Mouse (Mus musculus) limb, embryonic 11.5 days (tissue): ENCODE results near the gene Mtr. TPM values are rescaled to one million over a fixed set of nuclear protein-coding genes. Genes with fewer than 3 reads are reported as not detected.

Source experiments
- ATAC-seq: fragments of 200-750 bp; cut with Nextera tagmentation; 2 replicates; pipeline ENCODE4 v1.8.0; 2017; ENCODE audit warnings: low read depth; ENCODE audit not compliant: insufficient number of reproducible peaks, low FRiP score, low TSS enrichment
- DNase-seq: peaks from one replicate; pipeline ENCODE4 v3.0.0-alpha.2; 2015; ENCODE audit warnings: low spot score
- H3K27ac ChIP-seq: fragments of 300-500 bp; sonication (generic); replicated peaks from 2 replicates; pipeline ENCODE4 v1.5.1; 2014; ENCODE audit warnings: low read depth, mild to moderate bottlenecking, low read length
- H3K27me3 ChIP-seq: fragments of 300-500 bp; sonication (generic); 2 replicates; pipeline ENCODE4 v1.6.1; 2014; ENCODE audit warnings: mild to moderate bottlenecking, low read length, mixed read lengths; ENCODE audit not compliant: control insufficient read depth, insufficient read depth
- H3K36me3 ChIP-seq: fragments of 300-500 bp; sonication (generic); 2 replicates; pipeline ENCODE4 v1.6.1; 2014; ENCODE audit warnings: mild to moderate bottlenecking, low read length, moderate library complexity, mixed read lengths; ENCODE audit not compliant: control insufficient read depth, insufficient read depth
- H3K4me1 ChIP-seq: fragments of 300-500 bp; sonication (generic); 2 replicates; pipeline ENCODE4 v1.6.1; 2014; ENCODE audit warnings: low read length, mixed read lengths; ENCODE audit not compliant: control insufficient read depth, insufficient read depth
- H3K4me2 ChIP-seq: fragments of 300-500 bp; sonication (generic); 2 replicates; pipeline ENCODE4 v1.6.1; 2014; ENCODE audit warnings: low read depth, mild to moderate bottlenecking, moderate library complexity; ENCODE audit not compliant: severe bottlenecking
- H3K4me3 ChIP-seq: fragments of 300-500 bp; sonication (generic); 2 replicates; pipeline ENCODE4 v1.5.1; 2014; ENCODE audit warnings: low read depth, low read length
- H3K9ac ChIP-seq: fragments of 300-500 bp; sonication (generic); 2 replicates; pipeline ENCODE4 v1.6.1; 2014; ENCODE audit warnings: mild to moderate bottlenecking, low read length
- H3K9me3 ChIP-seq: fragments of 300-500 bp; sonication (generic); 2 replicates; pipeline ENCODE4 v1.6.1; 2016; ENCODE audit warnings: low read length; ENCODE audit not compliant: control insufficient read depth
- WGBS: fragments of 180-500 bp; shearing (Covaris S2); extraction: QIAGEN DNeasy Blood & Tissue Kit; methylation state at CpG from one replicate; pipeline ENCODE4 v1.1.7; 2014; 5-methylcytosine and 5-hydroxymethylcytosine counted together
- polyA plus RNA-seq: library from polyadenylated mRNA; unstranded; fragments of >200 nt; fragmentation: Nextera tagmentation; extraction: Ambion mirVana; gene quantifications from 2 replicates; pipeline ENCODE4 v1.2.1, GENCODE M21; 2014

Mtr gene
- polyA plus RNA-seq, 1 experiment from 2014 or later = 21.4 TPM

DNA sequence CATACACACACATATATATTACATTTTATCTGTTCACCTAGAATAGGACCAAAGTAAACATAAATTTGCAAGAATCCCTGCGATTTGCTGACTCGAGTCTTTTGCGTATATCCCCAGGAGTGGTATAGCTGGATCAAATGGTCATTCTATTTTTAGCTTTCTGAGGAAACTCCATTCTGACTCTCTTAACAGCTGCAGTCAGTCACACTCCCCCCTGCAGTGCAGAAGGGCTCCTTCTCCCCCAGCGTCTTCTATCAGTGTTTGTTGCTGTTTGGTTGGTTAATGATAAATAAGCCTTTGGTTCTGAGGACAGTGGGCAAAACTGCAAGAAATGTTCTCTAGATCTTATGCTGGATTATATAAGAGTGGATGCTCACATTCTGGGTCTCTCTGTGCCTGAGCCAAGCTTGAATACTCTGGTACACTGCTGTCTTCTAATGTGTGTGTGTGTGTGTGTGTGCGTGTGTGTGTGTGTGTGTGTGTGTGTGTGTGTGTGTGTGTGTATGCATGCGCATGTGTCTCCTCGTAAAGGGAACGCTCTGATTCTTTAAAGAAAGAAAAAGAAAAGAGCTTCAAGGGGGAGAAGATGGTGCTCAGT, 92.4 kb downstream of the Mtr start:
- no peak overlapping the region for H3K4me2 ChIP-seq
- no peaks in the 10 kb centered on the region for H3K27me3 ChIP-seq
- no peak overlapping the region for H3K9ac ChIP-seq
- H3K9me3 ChIP-seq = no peaks in the 10 kb centered on the region
- H3K4me3 ChIP-seq = no peak overlapping the region
- no peaks in the 10 kb centered on the region for H3K36me3 ChIP-seq
- ATAC-seq (no peak), DNase-seq (no peak)
- 75% methylated on average over 8 of the region's 8 CpGs for WGBS
- no peaks in the 10 kb centered on the region for H3K4me1 ChIP-seq
- H3K27ac ChIP-seq = no peak overlapping the region

- no peaks in the 10 kb centered on the region for H3K36me3 ChIP-seq
- 92% methylated on average over 4 of the region's 4 CpGs for WGBS
- H3K4me1 ChIP-seq = no peaks in the 10 kb centered on the region
- no peaks in the 10 kb centered on the region for H3K9me3 ChIP-seq
- no peak overlapping the region for H3K27ac ChIP-seq
- ATAC-seq (no peak), DNase-seq (no peak)
- no peak overlapping the region for H3K9ac ChIP-seq
- H3K27me3 ChIP-seq = no peaks in the 10 kb centered on the region
- H3K4me3 ChIP-seq = no peak overlapping the region
- no peak overlapping the region for H3K4me2 ChIP-seq
These were observed 95.5 kb downstream of the Mtr start for GRCm38 (mm10) chr13:12162457-12162856.

GRCm38 (mm10) chr13:12160121-12160475, 97.8 kb downstream of the Mtr start:
- no peaks in the 10 kb centered on the region for H3K27me3 ChIP-seq
- no peaks in the 10 kb centered on the region for H3K4me1 ChIP-seq
- DNase-seq = no peak
- ATAC-seq = no peak
- H3K27ac ChIP-seq = no peak overlapping the region
- H3K36me3 ChIP-seq = no peaks in the 10 kb centered on the region
- H3K9me3 ChIP-seq = no peaks in the 10 kb centered on the region
- H3K4me2 ChIP-seq = no peak overlapping the region
- no peak overlapping the region for H3K4me3 ChIP-seq
- 70% methylated on average over 3 of the region's 3 CpGs for WGBS
- H3K9ac ChIP-seq = no peak overlapping the region

GRCm38 (mm10) chr13:12159288-12160120, 98.4 kb downstream of the Mtr start:
- 55% methylated on average over 9 of the region's 9 CpGs for WGBS
- H3K4me3 ChIP-seq = no peak overlapping the region
- DNase-seq (no peak), ATAC-seq (no peak)
- no peaks in the 10 kb centered on the region for H3K27me3 ChIP-seq
- H3K9me3 ChIP-seq = no peaks in the 10 kb centered on the region
- no peak overlapping the region for H3K9ac ChIP-seq
- no peak overlapping the region for H3K27ac ChIP-seq
- H3K4me2 ChIP-seq = no peak overlapping the region
- H3K36me3 ChIP-seq = no peaks in the 10 kb centered on the region
- H3K4me1 ChIP-seq = no peaks in the 10 kb centered on the region

GRCm38 (mm10) chr13:12153922-12154321, 104.0 kb downstream of the Mtr start:
- Histone ChIP-seq H3K4me1 (no peaks in the 10 kb centered on the region), H3K36me3 (no peaks in the 10 kb centered on the region), H3K4me2 (no peak overlapping the region), H3K27ac (no peak overlapping the region), H3K9ac (no peak overlapping the region), H3K9me3 (no peaks in the 10 kb centered on the region), H3K27me3 (no peaks in the 10 kb centered on the region), H3K4me3 (no peak overlapping the region)
- ATAC-seq (no peak), DNase-seq (no peak)
- WGBS = 90% methylated on average over 11 of the region's 11 CpGs

GRCm38 (mm10) chr13:12146918-12147507, 110.9 kb downstream of the Mtr start:
- ATAC-seq (no peak), DNase-seq (no peak)
- Histone ChIP-seq H3K4me3 (no peak overlapping the region), H3K4me1 (no peaks in the 10 kb centered on the region), H3K9ac (no peak overlapping the region), H3K27ac (no peak overlapping the region), H3K36me3 (no peaks in the 10 kb centered on the region), H3K4me2 (no peak overlapping the region), H3K9me3 (no peaks in the 10 kb centered on the region), H3K27me3 (no peaks in the 10 kb centered on the region)
- WGBS = 86% methylated on average over 6 of the region's 6 CpGs

- 80% methylated on average over 2 of the region's 2 CpGs for WGBS
- Histone ChIP-seq H3K4me1 (no peaks in the 10 kb centered on the region), H3K36me3 (no peaks in the 10 kb centered on the region), H3K9me3 (no peaks in the 10 kb centered on the region), H3K4me2 (no peak overlapping the region), H3K27ac (no peak overlapping the region), H3K9ac (no peak overlapping the region), H3K4me3 (no peak overlapping the region), H3K27me3 (no peaks in the 10 kb centered on the region)
- DNase-seq = no peak
- ATAC-seq = no peak
These were observed 111.5 kb downstream of the Mtr start for GRCm38 (mm10) chr13:12146402-12146801.

- Histone ChIP-seq H3K4me1 (no peaks in the 10 kb centered on the region), H3K27me3 (no peaks in the 10 kb centered on the region), H3K27ac (no peak overlapping the region), H3K4me3 (no peak overlapping the region), H3K9ac (no peak overlapping the region), H3K36me3 (no peaks in the 10 kb centered on the region), H3K9me3 (no peaks in the 10 kb centered on the region), H3K4me2 (no peak overlapping the region)
- DNase-seq = no peak
- WGBS = 84% methylated on average over 5 of the region's 5 CpGs
- ATAC-seq = no peak
These were observed 114.6 kb downstream of the Mtr start for GRCm38 (mm10) chr13:12143347-12143746.
